Mouse (Mus musculus): ENCODE results near the gene Hadhb.

- TF ChIP-seq CTCF (IDR thresholded peaks at IDR 0.05; ENCODE audit: low read depth) (no peak), EP300 (IDR thresholded peaks at IDR 0.05; ENCODE audit: low read depth) (no peak)
Measured at GRCm38 (mm10) chr5:30154013-30154412, 1.0 kb upstream of the Hadhb start.

All from heart, postnatal 0 days (tissue).